Mouse (Mus musculus): ENCODE measurements around the gene Gpr108. TPM values are rescaled to one million over a fixed set of nuclear protein-coding genes. Genes with fewer than 3 reads are reported as not detected.
A peak's percentile ranks its signal among the peaks of the same experiment; 100 is the strongest.
"Not testable (repeated sequence)": the region's sequence is repeated elsewhere in the genome, so short reads cannot be mapped to it uniquely, and the experiment has no call there.

Gpr108 gene
- polyA plus RNA-seq, 1 experiment: 36.7 TPM

GRCm38 (mm10) chr17:57278537-57278936 is 30.3 kb upstream of the Gpr108 start:
- no peak for DNase-seq
- no peak overlapping the region for H3K27ac ChIP-seq (ENCODE audit: insufficient read depth, low read depth, low read length)
- H3K4me1 ChIP-seq (ENCODE audit: control insufficient read depth, insufficient read depth, low read length): no peaks in the 10 kb centered on the region; the same call in 1 of the 2 replicates
- TF ChIP-seq POLR2A (IDR thresholded peaks at IDR 0.05; ENCODE audit: low read depth, low read length): no peak
- TF ChIP-seq CTCF (conservative IDR thresholded peaks at IDR 0.05; ENCODE audit: insufficient read depth, insufficient read length, low read depth, low read length): no peak
- WGBS: 89% methylated on average over 2 of the region's 2 CpGs
- H3K4me3 ChIP-seq (ENCODE audit: insufficient read depth, low read depth, low read length): no peak overlapping the region
- no peaks in the 10 kb centered on the region for H3K36me3 ChIP-seq (ENCODE audit: control insufficient read depth, insufficient read depth, low read length)
- no peaks in the 10 kb centered on the region for H3K27me3 ChIP-seq (replicated peaks; ENCODE audit: control insufficient read depth, insufficient read depth, low read length)

- not testable (repeated sequence) for H3K4me1 ChIP-seq (ENCODE audit: control insufficient read depth, insufficient read depth, low read length); H3K27ac ChIP-seq (ENCODE audit: insufficient read depth, low read depth, low read length); H3K4me3 ChIP-seq (ENCODE audit: insufficient read depth, low read depth, low read length); DNase-seq; H3K36me3 ChIP-seq (ENCODE audit: control insufficient read depth, insufficient read depth, low read length); H3K27me3 ChIP-seq (replicated peaks; ENCODE audit: control insufficient read depth, insufficient read depth, low read length)
- WGBS: 71% methylated on average over 5 of the region's 5 CpGs
Measured at GRCm38 (mm10) chr17:57277598-57278261, 29.5 kb upstream of the Gpr108 start.

GRCm38 (mm10) chr17:57276634-57277121 is 28.4 kb upstream of the Gpr108 start:
- TF ChIP-seq POLR2A (IDR thresholded peaks at IDR 0.05; ENCODE audit: low read depth, low read length) (no peak), CTCF (conservative IDR thresholded peaks at IDR 0.05; ENCODE audit: insufficient read depth, insufficient read length, low read depth, low read length) (peak; percentile 89)
- no peaks in the 10 kb centered on the region for H3K27me3 ChIP-seq (replicated peaks; ENCODE audit: control insufficient read depth, insufficient read depth, low read length)
- no peaks in the 10 kb centered on the region; the same call in 1 of the 2 replicates for H3K4me1 ChIP-seq (ENCODE audit: control insufficient read depth, insufficient read depth, low read length)
- under 1% methylated on average over 20 of the region's 20 CpGs for WGBS
- peak overlapping the region; percentile 92 for H3K27ac ChIP-seq (ENCODE audit: insufficient read depth, low read depth, low read length)
- no peaks in the 10 kb centered on the region for H3K36me3 ChIP-seq (ENCODE audit: control insufficient read depth, insufficient read depth, low read length)
- peak; percentile 85 for DNase-seq
- H3K4me3 ChIP-seq (ENCODE audit: insufficient read depth, low read depth, low read length): peak overlapping the region; percentile 75

- DNase-seq: no peak
- Histone ChIP-seq H3K4me3 (ENCODE audit: insufficient read depth, low read depth, low read length) (peak overlapping the region; percentile 75), H3K27ac (ENCODE audit: insufficient read depth, low read depth, low read length) (peak overlapping the region; percentile 92), H3K4me1 (ENCODE audit: control insufficient read depth, insufficient read depth, low read length) (no peaks in the 10 kb centered on the region; the same call in 1 of the 2 replicates), H3K27me3 (replicated peaks; ENCODE audit: control insufficient read depth, insufficient read depth, low read length) (no peaks in the 10 kb centered on the region), H3K36me3 (ENCODE audit: control insufficient read depth, insufficient read depth, low read length) (no peaks in the 10 kb centered on the region)
- under 1% methylated on average over 13 of the region's 13 CpGs for WGBS
- TF ChIP-seq POLR2A (IDR thresholded peaks at IDR 0.05; ENCODE audit: low read depth, low read length) (no peak), CTCF (conservative IDR thresholded peaks at IDR 0.05; ENCODE audit: insufficient read depth, insufficient read length, low read depth, low read length) (no peak)
Measured at GRCm38 (mm10) chr17:57275997-57276351, 27.7 kb upstream of the Gpr108 start.

- TF ChIP-seq POLR2A (IDR thresholded peaks at IDR 0.05; ENCODE audit: low read depth, low read length) (peak; percentile 41), CTCF (conservative IDR thresholded peaks at IDR 0.05; ENCODE audit: insufficient read depth, insufficient read length, low read depth, low read length) (no peak)
- under 1% methylated on average over 53 of the region's 53 CpGs for WGBS
- peak overlapping the region; percentile 92 for H3K27ac ChIP-seq (ENCODE audit: insufficient read depth, low read depth, low read length)
- H3K27me3 ChIP-seq (replicated peaks; ENCODE audit: control insufficient read depth, insufficient read depth, low read length): no peaks in the 10 kb centered on the region
- H3K4me1 ChIP-seq (ENCODE audit: control insufficient read depth, insufficient read depth, low read length): no peaks in the 10 kb centered on the region; the same call in 1 of the 2 replicates
- peak; percentile 96 for DNase-seq
- H3K36me3 ChIP-seq (ENCODE audit: control insufficient read depth, insufficient read depth, low read length): no peaks in the 10 kb centered on the region
- peak overlapping the region; percentile 75 for H3K4me3 ChIP-seq (ENCODE audit: insufficient read depth, low read depth, low read length)
Measured at GRCm38 (mm10) chr17:57275111-57275996, 27.1 kb upstream of the Gpr108 start.

GRCm38 (mm10) chr17:57274686-57275085 is 26.4 kb upstream of the Gpr108 start:
- TF ChIP-seq POLR2A (IDR thresholded peaks at IDR 0.05; ENCODE audit: low read depth, low read length) (no peak), CTCF (conservative IDR thresholded peaks at IDR 0.05; ENCODE audit: insufficient read depth, insufficient read length, low read depth, low read length) (no peak)

GRCm38 (mm10) chr17:57273846-57274245 is 25.6 kb upstream of the Gpr108 start:
- TF ChIP-seq CTCF (conservative IDR thresholded peaks at IDR 0.05; ENCODE audit: insufficient read depth, insufficient read length, low read depth, low read length): no peak
- no peak for TF ChIP-seq POLR2A (IDR thresholded peaks at IDR 0.05; ENCODE audit: low read depth, low read length)
- no peak for DNase-seq
- Histone ChIP-seq H3K4me1 (ENCODE audit: control insufficient read depth, insufficient read depth, low read length) (no peaks in the 10 kb centered on the region; the same call in 1 of the 2 replicates), H3K4me3 (ENCODE audit: insufficient read depth, low read depth, low read length) (no peak overlapping the region), H3K27me3 (replicated peaks; ENCODE audit: control insufficient read depth, insufficient read depth, low read length) (no peaks in the 10 kb centered on the region), H3K36me3 (ENCODE audit: control insufficient read depth, insufficient read depth, low read length) (no peaks in the 10 kb centered on the region), H3K27ac (ENCODE audit: insufficient read depth, low read depth, low read length) (no peak overlapping the region)
- 48% methylated on average over 7 of the region's 7 CpGs for whole genome bisulfite sequencing

More at GRCm38 (mm10) chr17:57274686-57275085, 26.4 kb upstream of the Gpr108 start:
- Histone ChIP-seq H3K36me3 (ENCODE audit: control insufficient read depth, insufficient read depth, low read length) (no peaks in the 10 kb centered on the region), H3K4me3 (ENCODE audit: insufficient read depth, low read depth, low read length) (peak overlapping the region; percentile 75), H3K27me3 (replicated peaks; ENCODE audit: control insufficient read depth, insufficient read depth, low read length) (no peaks in the 10 kb centered on the region), H3K4me1 (ENCODE audit: control insufficient read depth, insufficient read depth, low read length) (no peaks in the 10 kb centered on the region; the same call in 1 of the 2 replicates), H3K27ac (ENCODE audit: insufficient read depth, low read depth, low read length) (peak overlapping the region; percentile 90)
- no peak for DNase-seq
- WGBS: 10% methylated on average over 15 of the region's 15 CpGs
